Mouse (Mus musculus): ENCODE measurements at regions not wholly inside any gene's neighbourhood (a gene's known extent, or its start where the extent isn't known, plus 50 kb on each side); places are given as distances from the start of the nearest gene placed in this dataset.

DNA sequence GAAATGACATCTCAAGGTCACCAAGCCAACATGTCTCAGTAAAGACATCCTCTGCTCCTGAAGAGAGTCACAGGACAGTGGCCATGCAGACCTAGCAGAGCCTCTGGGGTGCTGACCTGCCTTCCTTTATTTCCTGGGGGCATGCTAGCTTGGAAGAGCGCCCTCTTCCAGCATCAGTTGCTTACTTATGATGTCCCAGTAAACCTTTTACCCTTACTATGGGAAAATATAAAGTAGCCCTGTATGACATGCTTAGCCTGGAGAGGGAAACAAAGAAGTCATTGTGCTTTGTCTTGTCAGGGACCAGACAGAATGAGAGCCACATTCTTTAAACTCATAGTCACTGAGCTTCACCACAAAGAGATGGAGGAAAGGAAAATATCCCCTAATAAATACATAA is 82.9 kb downstream of the Postn start:
- Histone ChIP-seq H3K9ac (replicated peaks) (no peak overlapping the region), H3K9me3 (replicated peaks) (no peaks in the 10 kb centered on the region), H3K4me2 (no peak overlapping the region), H3K27ac (replicated peaks) (no peak overlapping the region), H3K4me3 (replicated peaks) (no peak overlapping the region), H3K27me3 (replicated peaks) (no peaks in the 10 kb centered on the region), H3K36me3 (no peaks in the 10 kb centered on the region), H3K4me1 (no peaks in the 10 kb centered on the region)
- ATAC-seq (ENCODE audit: low FRiP score): no peak
- WGBS: 77% methylated on average over 1 of the region's 1 CpGs

- WGBS: 30% methylated on average over 3 of the region's 3 CpGs
- no peak overlapping the region for H3K4me3 ChIP-seq (replicated peaks)
These were observed 86.0 kb downstream of the Postn start for GRCm38 (mm10) chr3:54446889-54447288.

DNA sequence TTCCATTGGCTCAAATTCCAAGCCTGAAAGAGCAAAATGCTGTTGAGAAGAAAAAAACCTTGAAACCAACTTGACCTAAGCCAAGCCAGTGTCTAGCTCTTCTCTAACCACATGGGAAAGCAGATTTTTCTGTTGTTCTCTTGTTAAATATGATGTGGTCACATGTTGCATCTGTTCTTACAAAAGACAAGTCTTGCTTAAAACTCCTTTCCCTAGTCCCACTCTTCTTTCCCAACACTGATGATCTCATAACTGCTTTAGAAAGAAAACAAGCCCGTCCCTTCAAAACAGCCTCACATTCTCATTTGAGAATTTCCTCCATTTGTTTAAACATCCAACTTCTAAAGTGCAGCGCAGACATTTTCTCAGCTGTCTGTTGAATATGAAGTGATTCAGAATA is 96.5 kb downstream of the Postn start:
- WGBS: 90% methylated on average over 2 of the region's 2 CpGs
- Histone ChIP-seq H3K9ac (replicated peaks) (no peak overlapping the region), H3K4me3 (replicated peaks) (no peak overlapping the region), H3K36me3 (no peaks in the 10 kb centered on the region), H3K27ac (replicated peaks) (no peak overlapping the region), H3K4me1 (no peaks in the 10 kb centered on the region), H3K4me2 (no peak overlapping the region), H3K9me3 (replicated peaks) (no peaks in the 10 kb centered on the region), H3K27me3 (replicated peaks) (no peaks in the 10 kb centered on the region)
- ATAC-seq (ENCODE audit: low FRiP score): no peak

More at GRCm38 (mm10) chr3:54446889-54447288, 86.0 kb downstream of the Postn start:
- H3K4me1 ChIP-seq: no peaks in the 10 kb centered on the region
- ATAC-seq (ENCODE audit: low FRiP score): no peak
- no peak overlapping the region for H3K27ac ChIP-seq (replicated peaks)
- no peaks in the 10 kb centered on the region for H3K9me3 ChIP-seq (replicated peaks)
- no peak overlapping the region for H3K4me2 ChIP-seq
- H3K9ac ChIP-seq (replicated peaks): no peak overlapping the region
- H3K27me3 ChIP-seq (replicated peaks): no peaks in the 10 kb centered on the region
- H3K36me3 ChIP-seq: no peaks in the 10 kb centered on the region

- ATAC-seq (ENCODE audit: low FRiP score): no peak
- H3K27ac ChIP-seq (replicated peaks): no peak overlapping the region
- no peaks in the 10 kb centered on the region for H3K36me3 ChIP-seq
- no peak overlapping the region for H3K4me3 ChIP-seq (replicated peaks)
- H3K4me1 ChIP-seq: no peaks in the 10 kb centered on the region
- H3K27me3 ChIP-seq (replicated peaks): no peaks in the 10 kb centered on the region
- no peak overlapping the region for H3K4me2 ChIP-seq
- H3K9me3 ChIP-seq (replicated peaks): no peaks in the 10 kb centered on the region
- H3K9ac ChIP-seq (replicated peaks): no peak overlapping the region
- WGBS: 97% methylated on average over 6 of the region's 6 CpGs
These were observed 100.5 kb downstream of the Postn start for GRCm38 (mm10) chr3:54461366-54461765.

DNA sequence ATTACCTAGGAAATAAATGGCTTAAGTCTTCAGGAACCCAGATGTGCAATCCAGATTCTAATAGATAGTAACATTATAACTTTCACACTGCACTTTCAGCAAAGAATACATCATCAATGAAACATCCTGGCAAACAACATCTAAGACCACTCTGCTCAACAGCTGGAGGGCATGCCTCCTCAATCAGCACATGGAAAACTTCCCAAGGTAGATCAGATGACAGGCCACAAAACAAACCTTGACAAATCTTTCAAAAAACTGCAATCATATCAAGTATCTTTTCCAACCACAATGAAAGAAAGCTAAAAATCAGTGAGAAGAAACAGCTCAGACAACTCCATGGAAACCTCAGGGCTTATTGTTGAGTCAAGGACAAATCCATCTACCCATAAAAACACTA is 105.2 kb downstream of the Postn start:
- no peak overlapping the region for H3K27ac ChIP-seq (replicated peaks)
- no peaks in the 10 kb centered on the region for H3K4me1 ChIP-seq
- H3K4me2 ChIP-seq: no peak overlapping the region
- no peaks in the 10 kb centered on the region for H3K36me3 ChIP-seq
- ATAC-seq (ENCODE audit: low FRiP score): no peak
- no peak overlapping the region for H3K9ac ChIP-seq (replicated peaks)
- H3K4me3 ChIP-seq (replicated peaks): no peak overlapping the region
- H3K27me3 ChIP-seq (replicated peaks): no peaks in the 10 kb centered on the region
- H3K9me3 ChIP-seq (replicated peaks): no peaks in the 10 kb centered on the region

DNA sequence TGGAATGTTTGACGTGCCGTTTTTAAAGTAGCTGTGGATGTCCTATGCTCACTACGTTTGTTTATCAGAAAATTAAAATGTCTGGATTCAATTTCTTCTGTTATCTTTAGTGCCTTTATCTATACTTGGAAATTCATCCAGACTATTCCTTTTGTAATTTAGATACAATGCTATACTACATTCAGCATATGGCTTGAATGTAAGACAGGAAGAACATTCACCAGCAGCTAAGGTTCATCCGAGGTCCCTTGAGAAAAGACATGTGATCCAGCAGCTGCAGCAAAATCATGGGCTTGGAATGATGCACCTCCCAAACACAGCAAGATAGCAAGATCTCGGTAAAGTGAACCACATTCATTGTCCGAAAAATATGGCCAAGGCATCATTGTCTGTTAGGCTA is 113.3 kb downstream of the Postn start:
- Histone ChIP-seq H3K27me3 (replicated peaks) (no peaks in the 10 kb centered on the region), H3K36me3 (no peaks in the 10 kb centered on the region), H3K9ac (replicated peaks) (no peak overlapping the region), H3K27ac (replicated peaks) (no peak overlapping the region), H3K4me2 (no peak overlapping the region), H3K4me3 (replicated peaks) (no peak overlapping the region), H3K9me3 (replicated peaks) (no peaks in the 10 kb centered on the region), H3K4me1 (no peaks in the 10 kb centered on the region)
- 86% methylated on average over 6 of the region's 6 CpGs for WGBS
- no peak for ATAC-seq (ENCODE audit: low FRiP score)

GRCm38 (mm10) chr3:54475879-54476278 is 115.0 kb downstream of the Postn start:
- Histone ChIP-seq H3K4me1 (no peaks in the 10 kb centered on the region), H3K27ac (replicated peaks) (no peak overlapping the region), H3K9ac (replicated peaks) (no peak overlapping the region), H3K9me3 (replicated peaks) (no peaks in the 10 kb centered on the region), H3K4me2 (no peak overlapping the region), H3K36me3 (no peaks in the 10 kb centered on the region), H3K27me3 (replicated peaks) (no peaks in the 10 kb centered on the region), H3K4me3 (replicated peaks) (no peak overlapping the region)
- ATAC-seq (ENCODE audit: low FRiP score): no peak
- WGBS: 80% methylated on average over 3 of the region's 3 CpGs

DNA sequence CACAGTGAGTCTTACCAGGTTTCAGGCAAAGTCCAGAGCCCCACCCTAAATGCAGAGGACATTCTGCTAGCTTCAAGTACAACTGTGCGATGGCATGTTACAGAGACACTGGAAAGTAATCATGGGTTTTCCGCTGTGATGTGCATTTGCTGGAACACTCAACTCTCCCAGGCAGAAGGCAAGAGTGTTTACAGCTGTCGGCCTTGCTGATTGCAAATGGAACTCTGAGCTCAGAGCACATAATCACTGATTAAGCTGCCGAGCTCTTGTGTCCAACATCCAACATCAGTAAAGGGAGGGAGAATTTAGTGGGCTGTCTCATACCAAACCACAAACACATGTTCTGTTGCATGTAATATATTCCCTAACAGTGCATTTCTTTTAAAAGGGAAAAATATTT is 117.1 kb downstream of the Postn start:
- no peaks in the 10 kb centered on the region for H3K4me1 ChIP-seq

GRCm38 (mm10) chr3:54480251-54480650 is 119.3 kb downstream of the Postn start:
- no peak for ATAC-seq (ENCODE audit: low FRiP score)
- no peak overlapping the region for H3K4me2 ChIP-seq
- no peak overlapping the region for H3K4me3 ChIP-seq (replicated peaks)
- no peaks in the 10 kb centered on the region for H3K36me3 ChIP-seq
- H3K9me3 ChIP-seq (replicated peaks): no peaks in the 10 kb centered on the region
- H3K9ac ChIP-seq (replicated peaks): no peak overlapping the region
- 87% methylated on average over 6 of the region's 6 CpGs for WGBS
- no peaks in the 10 kb centered on the region for H3K4me1 ChIP-seq
- H3K27ac ChIP-seq (replicated peaks): no peak overlapping the region
- no peaks in the 10 kb centered on the region for H3K27me3 ChIP-seq (replicated peaks)

More for the DNA sequence above, 117.1 kb downstream of the Postn start:
- WGBS: 76% methylated on average over 4 of the region's 4 CpGs
- no peak for ATAC-seq (ENCODE audit: low FRiP score)
- no peaks in the 10 kb centered on the region for H3K27me3 ChIP-seq (replicated peaks)
- H3K27ac ChIP-seq (replicated peaks): no peak overlapping the region
- no peaks in the 10 kb centered on the region for H3K9me3 ChIP-seq (replicated peaks)
- no peak overlapping the region for H3K4me3 ChIP-seq (replicated peaks)
- H3K9ac ChIP-seq (replicated peaks): no peak overlapping the region
- H3K4me2 ChIP-seq: no peak overlapping the region
- no peaks in the 10 kb centered on the region for H3K36me3 ChIP-seq

DNA sequence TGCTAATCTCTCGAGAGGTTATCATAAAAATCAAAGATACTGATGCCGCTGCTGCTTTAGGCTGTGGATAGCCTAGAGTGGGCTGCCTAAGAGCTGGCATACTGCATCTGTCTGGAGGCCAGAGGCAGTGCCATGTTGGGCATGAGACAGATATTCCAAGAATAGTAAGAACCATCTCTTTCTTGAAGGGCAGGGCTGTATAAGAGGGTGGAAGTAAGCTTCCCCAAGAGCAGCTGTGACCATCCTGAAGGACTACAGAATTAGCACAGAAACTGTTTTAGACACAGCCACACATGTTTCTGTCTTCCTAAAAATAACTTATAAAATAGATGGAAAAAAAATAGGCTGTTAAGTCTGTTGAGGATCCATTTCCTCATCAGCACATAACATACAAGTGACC is 126.4 kb downstream of the Postn start:
- ATAC-seq (ENCODE audit: low FRiP score): no peak
- Histone ChIP-seq H3K4me1 (no peaks in the 10 kb centered on the region), H3K4me2 (no peak overlapping the region), H3K27ac (replicated peaks) (no peak overlapping the region), H3K36me3 (no peaks in the 10 kb centered on the region), H3K4me3 (replicated peaks) (no peak overlapping the region), H3K27me3 (replicated peaks) (no peaks in the 10 kb centered on the region), H3K9ac (replicated peaks) (no peak overlapping the region), H3K9me3 (replicated peaks) (no peaks in the 10 kb centered on the region)
- 92% methylated on average over 2 of the region's 2 CpGs for WGBS

- Histone ChIP-seq H3K27me3 (replicated peaks) (no peaks in the 10 kb centered on the region), H3K4me1 (no peaks in the 10 kb centered on the region), H3K27ac (replicated peaks) (no peak overlapping the region), H3K36me3 (no peaks in the 10 kb centered on the region), H3K4me3 (replicated peaks) (no peak overlapping the region), H3K4me2 (no peak overlapping the region), H3K9ac (replicated peaks) (no peak overlapping the region), H3K9me3 (replicated peaks) (no peaks in the 10 kb centered on the region)
- 75% methylated on average over 4 of the region's 4 CpGs for WGBS
- ATAC-seq (ENCODE audit: low FRiP score): no peak
These were observed 126.9 kb downstream of the Postn start for GRCm38 (mm10) chr3:54487844-54488243.

DNA sequence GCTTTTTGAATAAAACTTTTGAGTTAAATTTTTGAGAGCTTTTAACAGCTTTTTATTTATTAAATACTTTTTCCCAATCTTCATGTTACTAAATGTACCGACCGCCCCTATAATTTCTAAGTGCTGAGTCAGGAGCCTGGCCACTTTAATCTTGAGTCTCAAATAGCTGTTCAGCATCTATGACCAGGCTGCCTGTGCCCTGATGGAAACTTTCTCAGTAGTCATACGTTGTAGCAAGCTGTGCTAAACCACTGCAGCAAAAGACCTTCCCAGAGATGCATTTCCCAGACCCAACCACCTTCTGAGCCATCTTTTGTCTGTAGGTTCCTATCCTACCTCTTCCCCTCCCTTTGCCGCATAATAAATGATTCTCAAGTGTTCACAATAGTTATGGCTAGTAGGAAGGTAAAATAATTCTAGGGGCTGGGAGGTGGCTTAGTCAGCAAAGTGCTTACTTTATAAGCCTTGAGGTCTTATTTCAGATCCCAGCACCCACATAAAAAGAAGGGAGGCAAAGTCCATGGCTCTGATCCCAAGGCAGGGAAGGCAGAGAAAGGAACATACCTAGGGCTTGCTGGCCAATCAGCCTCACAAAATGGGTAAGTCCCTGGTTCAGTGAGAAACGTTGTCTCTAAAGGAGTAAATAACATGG is 129.5 kb downstream of the Postn start:
- Histone ChIP-seq H3K9ac (replicated peaks) (no peak overlapping the region), H3K27ac (replicated peaks) (no peak overlapping the region), H3K36me3 (no peaks in the 10 kb centered on the region), H3K4me1 (no peaks in the 10 kb centered on the region), H3K4me3 (replicated peaks) (no peak overlapping the region), H3K27me3 (replicated peaks) (no peaks in the 10 kb centered on the region), H3K4me2 (no peak overlapping the region), H3K9me3 (replicated peaks) (no peaks in the 10 kb centered on the region)
- no peak for ATAC-seq (ENCODE audit: low FRiP score)
- WGBS: 87% methylated on average over 5 of the region's 5 CpGs

DNA sequence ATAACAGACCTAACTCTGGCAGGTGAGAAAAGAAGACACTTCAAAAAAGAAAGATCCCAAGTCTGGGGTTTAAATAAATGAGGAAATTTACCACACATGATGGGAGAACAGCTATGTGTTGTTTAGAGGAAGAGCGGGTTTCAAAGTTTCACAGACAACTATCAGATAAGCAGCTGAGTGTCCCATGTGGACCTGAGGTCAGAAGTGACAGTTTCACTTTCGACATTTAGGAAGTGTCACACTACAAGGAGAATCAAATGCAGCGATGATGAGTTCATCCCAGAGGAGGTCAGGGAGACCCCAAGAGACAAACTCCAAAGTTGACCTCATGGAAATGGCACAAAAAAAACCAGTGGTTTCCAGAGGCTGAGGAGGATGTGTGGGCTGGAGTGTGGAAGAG is 132.7 kb downstream of the Postn start:
- Histone ChIP-seq H3K27ac (replicated peaks) (no peak overlapping the region), H3K9me3 (replicated peaks) (no peaks in the 10 kb centered on the region), H3K4me3 (replicated peaks) (no peak overlapping the region), H3K4me2 (no peak overlapping the region), H3K27me3 (replicated peaks) (no peaks in the 10 kb centered on the region), H3K9ac (replicated peaks) (no peak overlapping the region), H3K4me1 (no peaks in the 10 kb centered on the region), H3K36me3 (no peaks in the 10 kb centered on the region)
- no peak for ATAC-seq (ENCODE audit: low FRiP score)
- 91% methylated on average over 3 of the region's 3 CpGs for WGBS

All from neural tube, embryonic 15.5 days (tissue).